Mouse (Mus musculus): ENCODE data around the gene Cfap58. TPM values are rescaled to one million over a fixed set of nuclear protein-coding genes. Genes with fewer than 3 reads are reported as not detected.

Gene Cfap58
- polyA plus RNA-seq, 1 experiment from 2014 or later: 0.47 TPM

- no peak for ATAC-seq (ENCODE audit: low read depth)
- no peaks in the 10 kb centered on the region for H3K9me3 ChIP-seq
- H3K4me3 ChIP-seq: no peak overlapping the region
- H3K27ac ChIP-seq (replicated peaks): no peak overlapping the region
- WGBS: 82% methylated on average over 11 of the region's 11 CpGs
- peaks cover 19% of the 10 kb centered on the region for H3K4me1 ChIP-seq (replicated peaks)
- H3K4me2 ChIP-seq: no peak overlapping the region
- H3K9ac ChIP-seq: no peak overlapping the region
- no peaks in the 10 kb centered on the region; the same call in 1 of the 2 replicates for H3K27me3 ChIP-seq
- H3K36me3 ChIP-seq: no peaks in the 10 kb centered on the region
These were observed 50.5 kb downstream of the Cfap58 start for GRCm38 (mm10) chr19:47987986-47988385.

- no peaks in the 10 kb centered on the region; the same call in 1 of the 2 replicates for H3K27me3 ChIP-seq
- ATAC-seq (ENCODE audit: low read depth): peak; percentile 66; the same call in 1 of the 2 replicates
- H3K9ac ChIP-seq: no peak overlapping the region
- no peak overlapping the region for H3K27ac ChIP-seq (replicated peaks)
- H3K4me2 ChIP-seq: no peak overlapping the region
- WGBS: 34% methylated on average over 16 of the region's 16 CpGs
- peaks cover 19% of the 10 kb centered on the region for H3K4me1 ChIP-seq (replicated peaks)
- H3K9me3 ChIP-seq: no peaks in the 10 kb centered on the region
- H3K36me3 ChIP-seq: no peaks in the 10 kb centered on the region
- H3K4me3 ChIP-seq: no peak overlapping the region
These were observed 51.0 kb downstream of the Cfap58 start for GRCm38 (mm10) chr19:47988456-47988855.

GRCm38 (mm10) chr19:47988880-47989574, 51.6 kb downstream of the Cfap58 start:
- no peak overlapping the region for H3K4me3 ChIP-seq
- WGBS: 43% methylated on average over 13 of the region's 13 CpGs
- no peaks in the 10 kb centered on the region for H3K36me3 ChIP-seq
- H3K9ac ChIP-seq: no peak overlapping the region
- H3K27me3 ChIP-seq: no peaks in the 10 kb centered on the region; the same call in 1 of the 2 replicates
- H3K27ac ChIP-seq (replicated peaks): peak overlapping the region; percentile 39
- H3K9me3 ChIP-seq: no peaks in the 10 kb centered on the region
- no peak overlapping the region for H3K4me2 ChIP-seq
- peak; percentile 42 for ATAC-seq (ENCODE audit: low read depth)
- H3K4me1 ChIP-seq (replicated peaks): peaks cover 19% of the 10 kb centered on the region

- WGBS: 56% methylated on average over 4 of the region's 4 CpGs
- Histone ChIP-seq H3K4me3 (no peak overlapping the region), H3K36me3 (no peaks in the 10 kb centered on the region), H3K4me1 (replicated peaks) (peaks cover 19% of the 10 kb centered on the region), H3K27me3 (no peaks in the 10 kb centered on the region; the same call in 1 of the 2 replicates), H3K9me3 (no peaks in the 10 kb centered on the region), H3K9ac (no peak overlapping the region), H3K4me2 (no peak overlapping the region), H3K27ac (replicated peaks) (peak overlapping the region; percentile 39)
- peak; percentile 58 for ATAC-seq (ENCODE audit: low read depth)
These were observed 52.1 kb downstream of the Cfap58 start for GRCm38 (mm10) chr19:47989575-47989891.

- H3K4me2 ChIP-seq: no peak overlapping the region
- no peaks in the 10 kb centered on the region for H3K9me3 ChIP-seq
- H3K4me3 ChIP-seq: no peak overlapping the region
- no peak overlapping the region for H3K9ac ChIP-seq
- H3K4me1 ChIP-seq (replicated peaks): peaks cover 9% of the 10 kb centered on the region
- ATAC-seq (ENCODE audit: low read depth): no peak
- no peaks in the 10 kb centered on the region for H3K36me3 ChIP-seq
- no peaks in the 10 kb centered on the region for H3K27me3 ChIP-seq
- 73% methylated on average over 13 of the region's 13 CpGs for WGBS
- H3K27ac ChIP-seq (replicated peaks): no peak overlapping the region
These were observed 63.8 kb downstream of the Cfap58 start for GRCm38 (mm10) chr19:48001240-48001639.

- H3K27ac ChIP-seq (replicated peaks): no peak overlapping the region
- H3K9me3 ChIP-seq: peaks cover 2% of the 10 kb centered on the region; the same call in 1 of the 2 replicates
- 91% methylated on average over 11 of the region's 11 CpGs for WGBS
- no peak overlapping the region for H3K9ac ChIP-seq
- H3K4me1 ChIP-seq (replicated peaks): peaks cover 9% of the 10 kb centered on the region
- no peak for ATAC-seq (ENCODE audit: low read depth)
- no peak overlapping the region for H3K4me2 ChIP-seq
- H3K4me3 ChIP-seq: no peak overlapping the region
- H3K36me3 ChIP-seq: no peaks in the 10 kb centered on the region
- H3K27me3 ChIP-seq: no peaks in the 10 kb centered on the region
These were observed 64.3 kb downstream of the Cfap58 start for GRCm38 (mm10) chr19:48001774-48002173.

- WGBS: 55% methylated on average over 12 of the region's 12 CpGs
- H3K27me3 ChIP-seq: no peaks in the 10 kb centered on the region
- no peak overlapping the region for H3K9ac ChIP-seq
- ATAC-seq (ENCODE audit: low read depth): no peak
- H3K9me3 ChIP-seq: peaks cover 5% of the 10 kb centered on the region; the same call in 1 of the 2 replicates
- no peak overlapping the region for H3K4me2 ChIP-seq
- no peak overlapping the region for H3K4me3 ChIP-seq
- H3K36me3 ChIP-seq: no peaks in the 10 kb centered on the region
- no peak overlapping the region for H3K27ac ChIP-seq (replicated peaks)
- peaks cover 11% of the 10 kb centered on the region; the same call in 1 of the 2 replicates for H3K4me1 ChIP-seq (replicated peaks)
These were observed 71.4 kb downstream of the Cfap58 start for GRCm38 (mm10) chr19:48008771-48009413.

- Histone ChIP-seq H3K4me1 (replicated peaks) (peaks cover 11% of the 10 kb centered on the region; the same call in 1 of the 2 replicates), H3K27me3 (no peaks in the 10 kb centered on the region), H3K27ac (replicated peaks) (no peak overlapping the region), H3K9me3 (peaks cover 5% of the 10 kb centered on the region; the same call in 1 of the 2 replicates), H3K4me2 (no peak overlapping the region), H3K4me3 (no peak overlapping the region), H3K36me3 (no peaks in the 10 kb centered on the region), H3K9ac (no peak overlapping the region)
- WGBS: 69% methylated on average over 15 of the region's 15 CpGs
- no peak for ATAC-seq (ENCODE audit: low read depth)
These were observed 72.3 kb downstream of the Cfap58 start for GRCm38 (mm10) chr19:48009586-48010331.

GRCm38 (mm10) chr19:48020103-48020502, 82.6 kb downstream of the Cfap58 start:
- 44% methylated on average over 13 of the region's 13 CpGs for WGBS

GRCm38 (mm10) chr19:48021435-48021834, 84.0 kb downstream of the Cfap58 start:
- Histone ChIP-seq H3K4me2 (no peak overlapping the region), H3K9me3 (no peaks in the 10 kb centered on the region), H3K9ac (no peak overlapping the region), H3K4me3 (no peak overlapping the region), H3K27me3 (no peaks in the 10 kb centered on the region), H3K27ac (replicated peaks) (no peak overlapping the region), H3K36me3 (no peaks in the 10 kb centered on the region), H3K4me1 (replicated peaks) (peaks cover 16% of the 10 kb centered on the region)
- ATAC-seq (ENCODE audit: low read depth): 0 out of 2 replicates have a peak, but pooled peaks have one; percentile 24
- WGBS: 43% methylated on average over 15 of the region's 15 CpGs

More at GRCm38 (mm10) chr19:48020103-48020502, 82.6 kb downstream of the Cfap58 start:
- peaks cover 26% of the 10 kb centered on the region for H3K4me1 ChIP-seq (replicated peaks)
- no peaks in the 10 kb centered on the region for H3K36me3 ChIP-seq
- no peak overlapping the region for H3K9ac ChIP-seq
- no peak overlapping the region for H3K4me2 ChIP-seq
- peak; percentile 44; the same call in 1 of the 2 replicates for ATAC-seq (ENCODE audit: low read depth)
- H3K9me3 ChIP-seq: no peaks in the 10 kb centered on the region
- no peak overlapping the region for H3K4me3 ChIP-seq
- H3K27me3 ChIP-seq: no peaks in the 10 kb centered on the region
- H3K27ac ChIP-seq (replicated peaks): no peak overlapping the region

- H3K9ac ChIP-seq: no peak overlapping the region
- no peak overlapping the region for H3K4me3 ChIP-seq
- H3K9me3 ChIP-seq: no peaks in the 10 kb centered on the region
- no peak overlapping the region for H3K4me2 ChIP-seq
- peaks cover 23% of the 10 kb centered on the region for H3K4me1 ChIP-seq (replicated peaks)
- H3K36me3 ChIP-seq: no peaks in the 10 kb centered on the region
- ATAC-seq (ENCODE audit: low read depth): 0 out of 2 replicates have a peak, but pooled peaks have one; percentile 36
- H3K27me3 ChIP-seq: no peaks in the 10 kb centered on the region
- whole genome bisulfite sequencing: 58% methylated on average over 5 of the region's 5 CpGs
- no peak overlapping the region for H3K27ac ChIP-seq (replicated peaks)
These were observed 85.3 kb downstream of the Cfap58 start for GRCm38 (mm10) chr19:48022763-48023162.

GRCm38 (mm10) chr19:48023726-48024125, 86.3 kb downstream of the Cfap58 start:
- H3K36me3 ChIP-seq: no peaks in the 10 kb centered on the region
- H3K4me3 ChIP-seq: no peak overlapping the region
- H3K4me1 ChIP-seq (replicated peaks): peaks cover 28% of the 10 kb centered on the region
- no peaks in the 10 kb centered on the region for H3K9me3 ChIP-seq
- no peak overlapping the region for H3K9ac ChIP-seq
- ATAC-seq (ENCODE audit: low read depth): no peak
- H3K27me3 ChIP-seq: no peaks in the 10 kb centered on the region
- 90% methylated on average over 10 of the region's 10 CpGs for whole genome bisulfite sequencing
- no peak overlapping the region for H3K27ac ChIP-seq (replicated peaks)
- no peak overlapping the region for H3K4me2 ChIP-seq

Data from neural tube, embryonic 13.5 days (tissue).